Mouse (Mus musculus) lung, adult 2 months (tissue): ENCODE measurements around the gene Abcb10. TPM values are rescaled to one million over a fixed set of nuclear protein-coding genes. Genes with fewer than 3 reads are reported as not detected.
"Not testable (repeated sequence)": the region's sequence is repeated elsewhere in the genome, so short reads cannot be mapped to it uniquely, and the experiment has no call there.

Experiments
- DNase-seq: peaks from one replicate; pipeline ENCODE4 v3.0.0; 2022
- H3K4me1 ChIP-seq: fragments of 200-500 bp; 2 replicates; pipeline ENCODE4 v1.6.1; 2011; ENCODE audit warnings: low read length; ENCODE audit not compliant: control insufficient read depth, insufficient read depth
- H3K4me3 ChIP-seq: fragments of 200-500 bp; replicated peaks from 2 replicates; pipeline ENCODE3; 2011; ENCODE audit warnings: low read depth, mild to moderate bottlenecking, control low read depth, low read length; ENCODE audit errors: extremely low read depth
- CTCF ChIP-seq: fragments of 200-500 bp; IDR thresholded peaks from 2 replicates; pipeline ENCODE4 v1.5.1; 2011; ENCODE audit warnings: mild to moderate bottlenecking, low read length, control low read depth; ENCODE audit not compliant: insufficient read depth
- POLR2A ChIP-seq: fragments of 200-500 bp; IDR thresholded peaks from 2 replicates; pipeline ENCODE4 v1.6.1; 2011; ENCODE audit warnings: low read depth, mild to moderate bottlenecking, control low read depth, low read length, borderline replicate concordance; ENCODE audit errors: extremely low read depth
- WGBS: fragments of 180-500 bp; shearing (Covaris S2); methylation state at CpG from one replicate; pipeline ENCODE4 v1.1.7; 2018; 5-methylcytosine and 5-hydroxymethylcytosine counted together
- polyA plus RNA-seq: library from polyadenylated mRNA; depleted of rRNA; stranded (reverse); fragments of >200 nt; gene quantifications from 2 replicates; pipeline ENCODE4 v1.2.3, GENCODE M21; 2012; rRNA removed

The Abcb10 gene
- polyA plus RNA-seq = 10.9 and 12.6 TPM in 2 replicates

DNA sequence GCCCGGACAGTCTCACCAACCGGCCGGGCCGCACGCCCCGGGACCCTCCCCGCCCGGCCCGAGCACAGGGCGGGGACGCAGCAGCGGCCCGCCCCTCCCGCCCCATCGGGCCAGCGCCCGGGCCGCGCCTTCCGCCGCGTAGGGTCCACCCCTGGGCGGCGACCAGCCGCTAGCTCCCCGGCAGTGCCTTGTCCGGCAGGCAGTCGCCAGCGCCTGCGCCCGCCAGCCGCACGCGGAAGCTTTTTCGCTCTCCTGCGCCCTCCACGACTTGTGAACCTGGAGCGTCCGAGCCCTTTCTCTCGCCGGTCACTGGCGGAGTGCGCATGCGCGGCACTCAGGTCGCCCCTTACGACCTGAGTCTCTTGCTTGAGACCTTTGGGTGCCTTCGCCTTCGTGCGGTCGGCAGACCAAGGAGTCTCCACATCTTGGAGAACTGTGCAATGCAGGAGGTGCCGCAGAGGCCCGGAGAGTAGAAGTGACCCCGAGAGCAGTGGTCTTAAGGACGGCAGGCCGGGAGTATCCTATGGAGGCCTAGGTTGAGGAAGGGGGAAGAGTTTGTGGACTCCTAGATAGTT, at the start of gene Abcb10:
TSS of gene Abcb10 (minus strand) at position 297 of the 575 bp plus-strand sequence.
- Histone ChIP-seq H3K4me3 (peak within 1 kb of the TSS; percentile 80), H3K4me1 (no peaks in the 10 kb centered on the region; the same call in none of the 2 replicates)
- DNase-seq = peak; percentile 89
- TF ChIP-seq POLR2A (peak; percentile 85), CTCF (no peak)
- 1% methylated on average over 56 of the region's 56 CpGs for WGBS

DNA sequence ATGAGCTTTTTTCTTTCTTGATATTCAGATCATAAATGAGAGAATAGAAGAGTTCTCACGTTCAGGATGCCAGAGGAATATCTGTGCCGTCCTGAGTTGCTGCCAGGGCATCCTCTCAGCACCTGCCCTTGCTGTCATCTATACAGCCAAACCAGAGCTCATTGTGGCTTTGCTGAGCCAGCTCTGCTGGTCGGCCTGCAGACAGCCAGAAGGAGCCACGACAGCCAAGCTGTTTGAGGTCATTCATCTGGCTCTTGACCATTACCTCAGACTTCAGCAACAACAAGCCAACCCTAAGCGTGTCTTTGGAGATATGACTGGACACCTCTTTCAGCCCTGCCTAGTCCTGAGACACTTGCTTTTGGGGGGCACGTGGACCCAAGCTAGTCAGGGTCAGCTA, 44.9 kb upstream of the Abcb10 start:
- WGBS = 87% methylated on average over 6 of the region's 6 CpGs
- no peak overlapping the region for H3K4me3 ChIP-seq
- no peak for DNase-seq
- TF ChIP-seq CTCF = no peak
- TF ChIP-seq POLR2A = no peak
- H3K4me1 ChIP-seq = no peaks in the 10 kb centered on the region

GRCm38 (mm10) chr8:124026265-124026664, 43.3 kb upstream of the Abcb10 start:
- not testable (repeated sequence) for H3K4me3 ChIP-seq, DNase-seq, H3K4me1 ChIP-seq
- 86% methylated on average over 2 of the region's 2 CpGs for WGBS

- WGBS = under 1% methylated on average over 74 of the region's 74 CpGs
- peak within 1 kb of the TSS; percentile 76 for H3K4me3 ChIP-seq
- peak; percentile 94 for DNase-seq
- TF ChIP-seq CTCF (no peak), POLR2A (peak; percentile 55; the same call in 1 of the 2 replicates)
- peaks cover 6% of the 10 kb centered on the region for H3K4me1 ChIP-seq
These were observed 38.6 kb upstream of the Abcb10 start, which contains the start of the genes Taf5l and Urb2 for GRCm38 (mm10) chr8:124021237-124022227. TSS of gene Taf5l (minus strand) at chr8:124021397. TSS of gene Urb2 (plus strand) at chr8:124021508.

DNA sequence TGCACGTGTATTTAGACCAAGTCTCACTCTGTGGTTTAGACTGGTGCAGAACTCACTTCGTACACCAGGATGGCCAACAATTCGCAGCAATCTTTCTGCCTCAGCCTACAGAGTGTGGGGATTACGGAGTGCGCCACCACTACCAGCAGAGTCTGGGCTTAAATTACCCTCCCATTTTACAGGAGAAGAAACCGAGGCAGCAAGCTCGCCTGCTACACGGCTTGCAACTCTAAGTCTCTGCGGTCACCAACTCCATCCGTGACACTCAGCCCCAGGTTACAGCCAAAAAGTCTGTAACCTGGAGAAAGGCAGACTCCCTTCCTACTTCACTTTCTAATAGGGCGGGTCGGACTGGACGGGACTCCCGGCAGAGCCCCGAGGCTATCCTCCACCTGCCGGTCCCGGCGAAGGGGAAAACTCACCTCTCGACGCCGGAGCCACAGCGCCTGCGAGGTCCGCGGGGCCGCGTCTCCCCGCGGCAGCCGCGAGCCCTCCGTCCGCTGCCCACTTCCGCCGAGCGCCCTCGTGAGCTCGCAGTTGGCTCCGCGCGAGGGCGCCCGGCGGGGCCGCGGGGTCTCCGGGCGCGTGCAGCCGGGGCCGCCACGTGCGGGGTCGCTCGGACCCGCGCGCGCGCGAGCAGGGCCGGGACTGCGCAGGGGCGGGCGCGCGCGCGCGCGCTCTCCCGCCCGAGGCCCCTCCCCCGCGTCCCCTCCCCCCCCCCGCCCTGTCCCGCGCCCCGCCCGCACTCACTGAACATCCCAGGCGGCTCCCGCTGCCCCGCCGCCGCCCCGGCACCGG, 37.7 kb upstream of the Abcb10 start:
- WGBS = 1% methylated on average over 75 of the region's 87 CpGs
- Histone ChIP-seq H3K4me1 (peaks cover 6% of the 10 kb centered on the region), H3K4me3 (peak overlapping the region; percentile 76)
- peak; percentile 64 for DNase-seq
- no peak for TF ChIP-seq CTCF
- no peak for TF ChIP-seq POLR2A

DNA sequence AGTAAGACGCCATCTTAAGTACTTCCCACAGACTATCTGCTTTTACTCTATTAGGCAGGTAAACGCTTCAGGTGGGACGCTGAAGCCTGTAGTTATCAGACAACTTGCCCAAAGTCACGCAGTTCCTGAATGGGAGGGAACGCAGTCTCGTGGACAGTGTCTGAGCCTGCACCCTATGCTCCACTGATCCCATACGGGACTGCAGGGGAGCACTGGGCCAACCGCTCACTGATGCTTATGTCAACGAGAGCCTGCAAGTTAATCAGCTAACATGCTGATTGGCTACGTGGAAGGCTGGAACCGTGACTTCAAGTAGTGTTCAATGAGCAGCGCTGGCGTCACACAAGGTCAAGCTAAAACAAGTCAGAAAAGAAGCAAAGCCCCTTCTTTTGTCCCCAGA, 36.9 kb upstream of the Abcb10 start:
- Histone ChIP-seq H3K4me1 (peaks cover 6% of the 10 kb centered on the region), H3K4me3 (peak overlapping the region; percentile 43)
- WGBS = 30% methylated on average over 13 of the region's 13 CpGs
- TF ChIP-seq POLR2A = no peak
- TF ChIP-seq CTCF = no peak
- DNase-seq = peak; percentile 19

DNA sequence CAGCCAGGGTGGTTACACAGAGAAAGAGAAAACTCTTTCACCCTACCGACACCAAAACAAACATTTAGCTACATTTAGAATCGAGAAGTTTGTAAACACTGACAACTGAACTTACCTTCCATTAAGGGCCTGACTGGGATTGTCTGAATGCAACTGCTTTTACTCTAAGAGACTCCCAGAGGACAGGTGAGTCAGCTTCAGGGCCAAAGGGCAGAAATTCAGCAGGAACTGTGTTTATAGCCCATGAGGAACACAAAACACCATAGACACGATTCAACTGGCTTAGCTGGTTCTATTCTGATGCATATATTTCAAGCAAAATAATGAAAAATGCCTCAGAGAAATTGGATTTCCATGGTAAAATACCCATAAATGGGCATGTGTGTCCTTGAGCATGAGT, 31.8 kb upstream of the Abcb10 start:
- peaks cover 2% of the 10 kb centered on the region for H3K4me1 ChIP-seq
- 46% methylated on average over 3 of the region's 3 CpGs for WGBS
- DNase-seq = no peak
- TF ChIP-seq POLR2A (no peak), CTCF (no peak)
- H3K4me3 ChIP-seq = no peak overlapping the region

- not testable (repeated sequence) for H3K4me1 ChIP-seq, H3K4me3 ChIP-seq, DNase-seq
- 88% methylated on average over 7 of the region's 7 CpGs for WGBS
These were observed 31.4 kb upstream of the Abcb10 start for GRCm38 (mm10) chr8:124014299-124014698.

GRCm38 (mm10) chr8:124011989-124012586, 29.2 kb upstream of the Abcb10 start:
- no peak for TF ChIP-seq POLR2A
- no peak for TF ChIP-seq CTCF
- Histone ChIP-seq H3K4me1 (no peaks in the 10 kb centered on the region), H3K4me3 (no peak overlapping the region)
- 94% methylated on average over 3 of the region's 3 CpGs for WGBS
- no peak for DNase-seq
